Mouse (Mus musculus) monocyte, adult 5-6 weeks (primary cell): ENCODE data around the gene Tex9. TPM values are rescaled to one million over a fixed set of nuclear protein-coding genes. Genes with fewer than 3 reads are reported as not detected.
"Not testable (repeated sequence)": the region's sequence is repeated elsewhere in the genome, so short reads cannot be mapped to it uniquely, and the experiment has no call there.

Source experiments
- ATAC-seq: fragments of 153-309, 156-312 bp; replicated peaks from 2 replicates; pipeline ENCODE4 v1.8.0; 2017; ENCODE audit warnings: mild to moderate bottlenecking; ENCODE audit not compliant: low TSS enrichment, insufficient number of reproducible peaks, severe bottlenecking, poor library complexity, low FRiP score
- total RNA-seq: library from RNA; stranded (forward); fragments of 200-1000, 200-491, 200-594 nt; gene quantifications from 3 replicates; pipeline ENCODE4 v1.2.3, GENCODE M21; 2017

The Tex9 gene
- total RNA-seq, 1 experiment from 2014 or later, result 11.2 TPM

DNA sequence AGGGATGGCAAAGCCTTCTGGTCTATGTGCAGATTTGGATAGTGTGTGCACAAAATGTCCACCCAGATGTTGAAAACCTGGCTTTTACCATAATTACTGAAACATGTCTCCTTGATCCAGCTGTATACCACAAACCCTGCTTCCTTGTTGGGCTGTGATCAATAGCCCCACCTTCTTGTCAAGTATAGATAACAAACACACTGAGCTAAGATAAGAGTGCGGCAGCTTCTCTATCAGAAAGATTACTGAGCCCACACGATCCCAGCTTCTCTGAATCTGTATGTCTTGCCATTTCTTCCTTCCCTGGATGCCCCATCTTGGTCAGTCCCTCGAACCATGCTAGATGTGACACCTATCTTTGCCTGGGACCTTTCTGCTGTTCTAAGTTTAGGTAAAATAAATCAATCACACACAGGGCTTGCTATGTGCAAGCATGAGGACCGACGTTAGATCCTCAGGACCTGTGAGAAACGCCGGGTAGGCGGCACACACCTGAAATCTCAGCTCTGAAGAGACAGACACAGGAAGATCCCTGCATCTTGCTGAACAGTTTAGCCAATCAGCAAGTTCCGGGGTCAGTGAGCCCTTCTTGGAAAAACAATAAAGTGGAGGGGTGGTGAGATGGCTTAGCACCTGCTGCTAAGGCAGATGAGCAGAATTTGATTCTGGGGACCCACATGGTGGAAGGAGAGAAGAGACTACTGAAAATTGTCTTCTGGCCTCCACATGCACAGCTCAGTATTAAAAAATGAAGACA is 86.0 kb downstream of the Tex9 start:
- ATAC-seq, result no peak

DNA sequence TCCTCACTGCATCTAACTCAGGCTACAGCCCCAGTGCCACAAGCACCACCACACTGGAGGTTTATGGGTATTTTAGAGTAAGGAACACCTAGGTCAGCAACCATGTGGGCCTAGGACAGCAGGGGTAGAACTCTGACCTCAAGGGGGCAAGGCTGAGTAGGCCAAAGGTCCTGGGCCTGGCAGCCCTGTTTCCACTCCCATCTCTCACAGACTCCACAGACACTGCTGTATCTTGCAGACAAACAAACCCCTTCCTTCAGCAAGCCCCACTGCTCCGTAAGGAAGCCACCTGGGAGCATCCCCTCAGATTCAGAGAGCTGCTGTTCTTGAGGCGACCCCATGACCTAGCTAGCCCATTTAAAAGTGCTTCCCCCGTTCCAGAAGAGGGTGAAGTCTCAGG is 87.1 kb downstream of the Tex9 start:
- no peak for ATAC-seq

DNA sequence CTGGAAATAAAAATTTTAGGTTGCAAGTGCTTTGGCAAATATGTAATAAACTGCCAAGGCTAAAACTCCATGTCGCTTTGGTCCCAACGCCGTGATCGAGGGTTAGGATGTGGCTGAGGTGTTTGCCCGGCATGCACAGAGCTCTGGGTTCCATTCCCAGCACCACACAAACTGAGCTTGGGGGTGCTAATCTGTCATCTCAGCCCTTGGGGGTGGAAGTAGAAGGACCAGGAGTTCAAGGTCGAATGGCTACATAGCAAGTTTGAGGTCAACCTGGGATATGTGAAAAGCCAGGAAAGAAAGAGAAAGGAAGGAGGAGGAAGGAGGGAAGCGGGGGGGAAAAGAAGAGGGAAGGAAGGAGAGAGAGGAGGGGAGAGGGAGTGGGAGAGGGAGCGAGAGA is 87.6 kb downstream of the Tex9 start:
- ATAC-seq, result no peak

DNA sequence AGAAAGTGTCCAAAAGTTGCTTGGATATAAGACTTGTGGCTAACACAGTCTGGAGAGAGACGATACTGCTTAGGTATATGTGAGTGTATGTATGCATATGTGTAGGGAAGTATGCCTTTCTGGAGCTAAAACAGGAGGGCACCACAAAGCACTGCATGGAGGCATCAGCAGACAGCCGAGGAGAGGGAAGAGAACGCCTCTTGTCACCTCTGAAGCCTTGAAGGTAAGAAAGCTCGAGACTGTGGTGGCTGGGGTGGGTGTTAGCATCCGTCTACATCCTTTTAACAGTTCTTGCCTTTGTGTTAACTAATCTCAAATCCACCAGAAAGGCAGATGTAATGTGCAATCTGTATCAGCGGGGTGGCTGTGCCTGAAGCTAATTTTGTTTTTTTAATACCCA is 88.6 kb downstream of the Tex9 start:
- no peak for ATAC-seq

DNA sequence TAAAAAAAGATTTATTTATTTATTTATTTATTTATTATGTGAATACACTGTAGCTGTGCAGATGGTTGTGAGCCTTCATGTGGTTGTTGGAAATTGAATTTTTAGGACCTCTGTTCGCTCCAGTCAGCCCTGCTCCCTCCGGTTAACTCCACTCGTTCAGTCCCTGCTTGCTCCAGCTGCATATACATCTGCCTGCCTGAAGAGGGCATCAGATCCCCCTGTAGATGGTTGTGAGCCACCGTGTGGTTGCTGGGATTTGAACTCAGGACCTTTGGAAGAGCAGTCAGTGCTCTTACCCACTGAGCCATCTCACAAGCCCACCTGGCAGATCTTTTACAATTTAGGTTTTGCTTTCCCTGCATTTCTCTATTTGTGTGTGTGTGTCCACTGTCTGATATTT is 90.2 kb downstream of the Tex9 start:
- ATAC-seq, result not testable (repeated sequence)

Other genes starting within 250 kb of the Tex9 start
- gene Zfp280d, start 217.4 kb downstream of the Tex9 start, total RNA-seq, result 35.3 to 65.8 TPM (median 39.4 TPM) in 3 replicates
- gene Mns1, start 54.2 kb downstream of the Tex9 start, total RNA-seq, result 0.48 to 1.6 TPM (median 1.1 TPM) in 3 replicates
- 23.3 to 34.4 TPM (median 33.7 TPM) in 3 replicates for gene Rfx7, start 40.0 kb upstream of the Tex9 start, total RNA-seq
- 69.3 to 109 TPM (median 72.0 TPM) in 3 replicates for gene Nedd4, start 170.1 kb upstream of the Tex9 start, total RNA-seq